Mouse (Mus musculus): Measurements from ENCODE around the gene Ppme1. TPM values are rescaled to one million over a fixed set of nuclear protein-coding genes. Genes with fewer than 3 reads are reported as not detected.

Gene Ppme1
- polyA plus RNA-seq, 1 experiment, result 184 TPM

- DNase-seq (ENCODE audit: low read depth), result no peak
- TF ChIP-seq POLR2A (IDR thresholded peaks at IDR 0.05; ENCODE audit: borderline replicate concordance, extremely low read depth, insufficient read depth, insufficient read length, poor library complexity, severe bottlenecking), result no peak
- no peak for TF ChIP-seq CTCF (IDR thresholded peaks at IDR 0.05; ENCODE audit: borderline replicate concordance, extremely low read depth, insufficient read depth, insufficient read length)
These were observed 6.2 kb upstream of the Ppme1 start for GRCm38 (mm10) chr7:100378257-100378656.

GRCm38 (mm10) chr7:100372452-100372980, 409 bp upstream of the Ppme1 start:
- no peak for TF ChIP-seq POLR2A (IDR thresholded peaks at IDR 0.05; ENCODE audit: borderline replicate concordance, extremely low read depth, insufficient read depth, insufficient read length, poor library complexity, severe bottlenecking)
- no peak for TF ChIP-seq CTCF (IDR thresholded peaks at IDR 0.05; ENCODE audit: borderline replicate concordance, extremely low read depth, insufficient read depth, insufficient read length)
- no peak for DNase-seq (ENCODE audit: low read depth)

GRCm38 (mm10) chr7:100364888-100365287, 7.2 kb downstream of the Ppme1 start:
- DNase-seq (ENCODE audit: low read depth), result no peak
- TF ChIP-seq POLR2A (IDR thresholded peaks at IDR 0.05; ENCODE audit: borderline replicate concordance, extremely low read depth, insufficient read depth, insufficient read length, poor library complexity, severe bottlenecking) (no peak), CTCF (IDR thresholded peaks at IDR 0.05; ENCODE audit: borderline replicate concordance, extremely low read depth, insufficient read depth, insufficient read length) (no peak)

DNA sequence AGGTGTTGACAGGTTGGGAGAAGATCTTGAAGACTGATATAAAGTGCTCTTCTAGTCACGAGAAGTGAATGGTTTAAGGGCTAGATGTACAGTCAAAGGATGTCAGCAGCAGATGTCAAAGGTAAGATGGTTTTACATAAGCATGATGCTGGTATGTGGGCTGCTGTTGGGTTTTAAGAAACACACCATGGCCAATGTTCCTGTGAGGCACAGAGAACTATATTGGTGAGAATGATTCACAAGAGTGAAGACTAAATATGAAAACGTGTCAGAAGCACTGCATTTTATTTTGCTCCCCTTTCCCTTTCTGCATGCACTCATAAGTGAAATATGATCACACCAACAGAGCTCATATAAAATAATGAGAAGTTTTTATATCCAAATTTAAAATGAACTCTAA, 8.9 kb downstream of the Ppme1 start:
- TF ChIP-seq CTCF (IDR thresholded peaks at IDR 0.05; ENCODE audit: borderline replicate concordance, extremely low read depth, insufficient read depth, insufficient read length) (no peak), POLR2A (IDR thresholded peaks at IDR 0.05; ENCODE audit: borderline replicate concordance, extremely low read depth, insufficient read depth, insufficient read length, poor library complexity, severe bottlenecking) (no peak)
- DNase-seq (ENCODE audit: low read depth), result no peak

DNA sequence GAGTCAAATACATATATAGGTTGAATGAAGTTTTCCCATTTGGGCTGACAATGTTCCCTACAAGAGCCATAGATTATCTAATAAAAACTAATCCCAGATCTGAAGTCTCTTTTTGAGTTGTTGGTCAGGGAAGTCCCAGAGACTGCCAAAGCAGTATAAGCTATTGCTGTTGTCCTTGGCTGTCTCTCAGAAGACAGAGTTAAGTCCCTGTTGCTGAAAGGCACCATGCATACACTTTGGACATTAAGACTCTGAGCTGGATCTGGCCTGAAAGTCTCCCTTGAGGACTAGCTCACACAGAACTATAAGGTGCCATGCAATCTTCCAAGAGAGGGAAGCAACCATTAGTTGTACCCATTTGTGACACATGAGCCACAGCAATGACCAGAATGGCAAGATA, 14.3 kb downstream of the Ppme1 start:
- no peak for TF ChIP-seq POLR2A (IDR thresholded peaks at IDR 0.05; ENCODE audit: borderline replicate concordance, extremely low read depth, insufficient read depth, insufficient read length, poor library complexity, severe bottlenecking)
- no peak for TF ChIP-seq CTCF (IDR thresholded peaks at IDR 0.05; ENCODE audit: borderline replicate concordance, extremely low read depth, insufficient read depth, insufficient read length)
- no peak for DNase-seq (ENCODE audit: low read depth)

GRCm38 (mm10) chr7:100356768-100357167, 15.3 kb downstream of the Ppme1 start:
- TF ChIP-seq POLR2A (IDR thresholded peaks at IDR 0.05; ENCODE audit: borderline replicate concordance, extremely low read depth, insufficient read depth, insufficient read length, poor library complexity, severe bottlenecking) (no peak), CTCF (IDR thresholded peaks at IDR 0.05; ENCODE audit: borderline replicate concordance, extremely low read depth, insufficient read depth, insufficient read length) (no peak)

DNA sequence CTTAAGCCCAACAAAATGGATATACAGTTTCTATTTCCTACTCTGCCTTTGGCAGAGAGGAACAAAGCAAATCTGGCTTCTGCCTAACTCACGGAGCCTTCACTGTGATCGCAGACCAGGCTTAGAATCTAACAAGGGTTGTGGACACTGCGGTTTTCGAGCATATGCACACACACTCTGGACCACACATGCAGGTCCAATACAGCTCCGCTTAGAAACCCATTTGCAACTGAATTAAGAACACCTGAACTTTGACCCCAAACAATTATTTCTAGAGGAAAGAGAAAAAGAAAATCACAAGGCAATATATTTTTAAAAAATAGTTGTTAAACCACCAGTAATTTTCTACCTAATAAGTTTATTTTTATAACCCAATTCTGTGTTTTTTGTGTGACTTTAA, 15.8 kb downstream of the Ppme1 start:
- DNase-seq (ENCODE audit: low read depth), result no peak
- TF ChIP-seq POLR2A (IDR thresholded peaks at IDR 0.05; ENCODE audit: borderline replicate concordance, extremely low read depth, insufficient read depth, insufficient read length, poor library complexity, severe bottlenecking) (no peak), CTCF (IDR thresholded peaks at IDR 0.05; ENCODE audit: borderline replicate concordance, extremely low read depth, insufficient read depth, insufficient read length) (no peak)

More at GRCm38 (mm10) chr7:100356768-100357167, 15.3 kb downstream of the Ppme1 start:
- DNase-seq (ENCODE audit: low read depth), result no peak

DNA sequence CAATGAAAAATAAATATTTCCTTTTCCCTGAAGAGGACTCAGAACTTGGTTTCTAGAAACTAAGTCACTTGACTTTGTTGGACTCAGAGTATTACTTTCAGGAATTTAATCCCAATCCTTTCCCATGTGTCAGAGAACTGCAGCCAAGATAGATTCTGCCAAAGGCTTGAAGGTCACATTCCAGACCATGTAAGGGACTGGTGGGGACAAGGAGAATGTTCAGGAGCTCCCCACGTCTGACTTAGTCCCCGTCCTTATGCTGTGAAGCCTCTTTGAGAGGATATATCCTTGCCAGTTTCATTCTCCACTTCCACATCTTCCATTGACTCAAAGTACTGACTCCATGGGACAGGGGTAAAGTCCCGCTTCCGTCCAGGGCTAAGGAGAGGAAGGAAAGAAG, 17.1 kb downstream of the Ppme1 start:
- TF ChIP-seq POLR2A (IDR thresholded peaks at IDR 0.05; ENCODE audit: borderline replicate concordance, extremely low read depth, insufficient read depth, insufficient read length, poor library complexity, severe bottlenecking), result no peak
- no peak for TF ChIP-seq CTCF (IDR thresholded peaks at IDR 0.05; ENCODE audit: borderline replicate concordance, extremely low read depth, insufficient read depth, insufficient read length)
- DNase-seq (ENCODE audit: low read depth), result no peak

GRCm38 (mm10) chr7:100335921-100336320, 36.2 kb downstream of the Ppme1 start:
- TF ChIP-seq CTCF (IDR thresholded peaks at IDR 0.05; ENCODE audit: borderline replicate concordance, extremely low read depth, insufficient read depth, insufficient read length) (no peak), POLR2A (IDR thresholded peaks at IDR 0.05; ENCODE audit: borderline replicate concordance, extremely low read depth, insufficient read depth, insufficient read length, poor library complexity, severe bottlenecking) (no peak)
- no peak for DNase-seq (ENCODE audit: low read depth)

GRCm38 (mm10) chr7:100331269-100331668, 40.8 kb downstream of the Ppme1 start:
- no peak for TF ChIP-seq CTCF (IDR thresholded peaks at IDR 0.05; ENCODE audit: borderline replicate concordance, extremely low read depth, insufficient read depth, insufficient read length)
- TF ChIP-seq POLR2A (IDR thresholded peaks at IDR 0.05; ENCODE audit: borderline replicate concordance, extremely low read depth, insufficient read depth, insufficient read length, poor library complexity, severe bottlenecking), result no peak
- DNase-seq (ENCODE audit: low read depth), result no peak

GRCm38 (mm10) chr7:100328636-100329035, 43.5 kb downstream of the Ppme1 start:
- TF ChIP-seq POLR2A (IDR thresholded peaks at IDR 0.05; ENCODE audit: borderline replicate concordance, extremely low read depth, insufficient read depth, insufficient read length, poor library complexity, severe bottlenecking) (no peak), CTCF (IDR thresholded peaks at IDR 0.05; ENCODE audit: borderline replicate concordance, extremely low read depth, insufficient read depth, insufficient read length) (no peak)

DNA sequence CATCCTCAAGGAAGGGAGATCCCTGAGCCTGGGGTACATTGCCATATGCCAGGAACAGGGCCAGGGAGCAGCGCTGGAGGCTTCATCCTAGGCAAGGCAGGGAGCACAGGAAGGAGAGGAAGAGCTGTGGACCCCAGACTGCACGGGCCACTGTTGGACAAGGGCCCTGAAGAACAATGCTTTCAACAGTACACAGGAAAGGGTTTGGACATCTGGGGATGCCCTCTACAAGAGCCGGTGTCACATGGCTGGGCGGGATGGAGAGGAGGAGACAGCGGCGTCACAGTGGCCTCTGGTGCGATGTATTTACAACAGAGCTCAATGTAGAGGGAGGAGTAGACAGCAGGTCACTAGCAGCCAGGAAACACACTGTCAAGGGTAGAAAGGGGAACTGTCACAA, 44.6 kb downstream of the Ppme1 start:
- no peak for DNase-seq (ENCODE audit: low read depth)
- TF ChIP-seq CTCF (IDR thresholded peaks at IDR 0.05; ENCODE audit: borderline replicate concordance, extremely low read depth, insufficient read depth, insufficient read length), result no peak

More at GRCm38 (mm10) chr7:100328636-100329035, 43.5 kb downstream of the Ppme1 start:
- no peak for DNase-seq (ENCODE audit: low read depth)
